Mouse (Mus musculus) hindbrain, embryonic 10.5 days (tissue): ENCODE measurements around the gene Cers6. TPM values are rescaled to one million over a fixed set of nuclear protein-coding genes. Genes with fewer than 3 reads are reported as not detected.

Experiments
- DNase-seq: peaks from one replicate; pipeline ENCODE4 v3.0.0-alpha.2; 2017; ENCODE audit warnings: low spot score
- H3K27ac ChIP-seq: fragments of 300-500 bp; sonication (generic); 2 replicates; pipeline ENCODE4 v1.5.1; 2016; ENCODE audit warnings: mild to moderate bottlenecking, moderate library complexity
- H3K27me3 ChIP-seq: fragments of 300-500 bp; sonication (generic); 2 replicates; pipeline ENCODE4 v1.6.1; 2016; ENCODE audit warnings: mild to moderate bottlenecking; ENCODE audit not compliant: poor library complexity, insufficient read depth, severe bottlenecking
- H3K36me3 ChIP-seq: fragments of 300-500 bp; sonication (generic); 2 replicates; pipeline ENCODE4 v1.6.1; 2016; ENCODE audit warnings: mild to moderate bottlenecking, moderate library complexity
- H3K4me1 ChIP-seq: fragments of 300-500 bp; sonication (generic); replicated peaks from 2 replicates; pipeline ENCODE4 v1.6.1; 2016; ENCODE audit warnings: mild to moderate bottlenecking
- H3K4me3 ChIP-seq: fragments of 300-500 bp; sonication (generic); 2 replicates; pipeline ENCODE4 v1.5.1; 2016; ENCODE audit warnings: mild to moderate bottlenecking, moderate library complexity
- H3K9me3 ChIP-seq: fragments of 300-500 bp; sonication (generic); 2 replicates; pipeline ENCODE4 v1.6.1; 2016; ENCODE audit warnings: mild to moderate bottlenecking, moderate library complexity
- WGBS: fragments of 180-500 bp; shearing (Covaris S2); methylation state at CpG from one replicate; pipeline ENCODE4 v1.1.7; 2016; 5-methylcytosine and 5-hydroxymethylcytosine counted together
- polyA plus RNA-seq: library from polyadenylated mRNA; unstranded; fragments of >200 nt; fragmentation: Nextera tagmentation; extraction: Ambion mirVana; gene quantifications from 2 replicates; pipeline ENCODE4 v1.2.1, GENCODE M21; 2016

Cers6 gene
- polyA plus RNA-seq, 1 experiment from 2014 or later, result 36.8 TPM

DNA sequence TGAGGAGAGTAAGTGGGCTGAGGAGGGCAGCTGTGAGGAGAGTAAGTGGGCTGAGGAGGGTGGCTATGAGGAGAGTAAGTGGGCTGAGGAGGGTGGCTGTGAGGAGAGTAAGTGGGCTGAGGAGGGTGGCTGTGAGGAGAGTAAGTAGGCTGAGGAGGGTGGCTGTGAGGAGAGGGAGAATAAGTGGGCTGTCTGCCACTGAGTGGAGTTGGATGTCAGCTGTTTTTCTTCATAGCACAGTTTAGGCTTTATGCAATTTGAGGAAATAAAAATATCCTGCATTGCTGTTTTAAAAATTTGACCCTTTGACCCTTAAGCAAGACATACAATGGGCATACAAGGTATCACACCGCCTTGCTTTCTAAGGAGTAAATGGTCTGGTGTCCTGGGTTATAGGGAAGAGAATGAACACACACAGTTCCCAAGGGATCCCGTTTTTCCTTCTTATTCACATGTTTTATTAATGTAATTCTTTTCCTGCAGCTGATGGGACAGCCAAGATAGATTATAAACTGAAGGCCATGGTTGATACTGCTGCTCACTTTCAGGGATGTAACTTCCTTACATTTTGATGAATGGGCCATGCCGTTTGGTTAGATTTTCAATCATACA lies 27.0 kb downstream of the Cers6 start:
- H3K36me3 ChIP-seq, result no peaks in the 10 kb centered on the region
- no peak overlapping the region for H3K4me3 ChIP-seq
- no peak overlapping the region for H3K27ac ChIP-seq
- DNase-seq, result no peak
- no peaks in the 10 kb centered on the region for H3K9me3 ChIP-seq
- H3K27me3 ChIP-seq, result no peaks in the 10 kb centered on the region
- WGBS, result 70% methylated on average over 3 of the region's 3 CpGs
- H3K4me1 ChIP-seq, result peaks cover 26% of the 10 kb centered on the region

DNA sequence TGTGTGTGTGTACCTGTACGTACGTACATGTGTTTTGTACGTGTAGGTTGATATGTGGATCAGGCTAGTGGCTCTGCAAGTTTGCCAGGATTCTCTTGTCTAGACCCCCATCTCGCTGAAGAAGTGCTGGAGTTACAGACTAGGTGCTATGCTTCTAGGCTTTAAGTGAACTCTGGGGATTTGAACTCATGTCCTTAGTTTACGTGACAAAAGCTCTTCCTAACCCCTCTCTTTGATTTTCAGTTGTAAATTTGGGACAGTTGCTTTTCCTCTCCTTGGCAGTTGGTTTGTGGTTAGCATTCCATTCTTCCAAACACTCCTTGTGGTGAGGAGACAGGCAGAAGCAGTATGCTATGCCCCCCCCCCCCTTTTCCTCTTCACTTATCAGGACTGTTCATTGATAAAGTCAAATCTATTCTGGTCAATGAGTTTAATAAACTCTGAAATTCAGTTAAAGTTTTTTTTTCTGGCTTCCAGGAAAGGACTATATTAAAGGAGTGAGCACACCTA lies 28.5 kb downstream of the Cers6 start:
- Histone ChIP-seq H3K27ac (no peak overlapping the region), H3K36me3 (no peaks in the 10 kb centered on the region), H3K4me1 (peaks cover 23% of the 10 kb centered on the region), H3K9me3 (no peaks in the 10 kb centered on the region), H3K27me3 (no peaks in the 10 kb centered on the region), H3K4me3 (no peak overlapping the region)
- no peak for DNase-seq
- WGBS, result 91% methylated on average over 5 of the region's 5 CpGs

DNA sequence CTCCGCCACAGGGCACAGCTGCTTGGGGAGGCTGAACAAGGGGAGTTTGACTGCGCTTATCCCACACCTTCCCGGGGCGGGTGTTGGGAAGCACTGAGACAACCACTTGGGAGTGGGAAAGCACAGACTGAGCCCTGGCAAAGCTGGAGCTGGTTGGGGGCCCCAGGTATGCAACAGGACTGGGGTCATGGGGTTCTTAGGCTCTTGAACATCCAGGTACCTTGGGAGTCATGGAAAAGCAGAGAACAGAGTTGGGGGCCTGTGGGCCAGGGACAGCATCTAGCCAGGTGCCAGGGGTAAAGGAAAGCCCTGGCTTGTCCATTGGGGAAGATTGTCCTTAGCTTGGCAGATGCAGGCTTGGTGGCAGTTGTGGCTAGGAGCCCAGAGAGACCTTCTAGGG lies 31.2 kb downstream of the Cers6 start:
- Histone ChIP-seq H3K36me3 (no peaks in the 10 kb centered on the region), H3K4me1 (peaks cover 6% of the 10 kb centered on the region; the same call in 1 of the 2 replicates), H3K4me3 (no peak overlapping the region), H3K9me3 (no peaks in the 10 kb centered on the region), H3K27me3 (no peaks in the 10 kb centered on the region), H3K27ac (no peak overlapping the region)
- DNase-seq, result no peak
- WGBS, result 91% methylated on average over 4 of the region's 4 CpGs

DNA sequence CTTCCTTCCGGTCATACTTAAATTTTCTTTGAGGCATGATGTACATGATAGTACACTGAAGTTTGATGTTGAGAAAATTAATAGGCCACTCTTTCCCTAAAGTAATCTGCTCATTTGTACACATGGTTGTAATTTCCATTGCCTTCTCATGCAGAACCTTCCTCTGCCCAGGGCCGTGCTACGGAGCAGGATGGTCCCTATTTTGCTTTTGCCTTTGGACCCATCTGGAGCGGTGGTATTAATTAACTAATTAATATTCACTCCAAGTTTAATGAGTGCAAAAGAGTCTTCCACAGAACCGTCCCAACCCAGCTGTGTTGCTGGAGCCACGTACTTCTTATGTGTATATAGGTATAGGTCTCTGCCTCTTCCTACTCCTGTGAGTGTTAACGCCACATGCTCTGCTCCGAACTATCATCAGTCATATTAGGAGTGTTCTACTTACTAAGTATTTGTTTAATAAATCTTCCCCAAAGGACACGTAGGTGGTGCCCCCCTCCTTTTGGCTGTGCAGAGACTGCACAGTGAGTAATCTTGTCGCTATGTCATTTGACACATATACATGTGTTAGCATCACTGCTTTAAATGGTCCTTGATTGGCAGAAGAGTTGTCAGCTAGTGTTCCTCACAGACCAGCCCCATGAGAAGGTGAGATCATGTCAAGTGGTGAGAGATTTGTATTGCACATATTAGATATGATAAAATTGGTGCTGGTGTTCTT lies 34.0 kb downstream of the Cers6 start:
- Histone ChIP-seq H3K4me3 (no peak overlapping the region), H3K27me3 (no peaks in the 10 kb centered on the region), H3K36me3 (no peaks in the 10 kb centered on the region), H3K4me1 (no peaks in the 10 kb centered on the region), H3K9me3 (no peaks in the 10 kb centered on the region), H3K27ac (no peak overlapping the region)
- no peak for DNase-seq
- WGBS, result 88% methylated on average over 10 of the region's 10 CpGs

DNA sequence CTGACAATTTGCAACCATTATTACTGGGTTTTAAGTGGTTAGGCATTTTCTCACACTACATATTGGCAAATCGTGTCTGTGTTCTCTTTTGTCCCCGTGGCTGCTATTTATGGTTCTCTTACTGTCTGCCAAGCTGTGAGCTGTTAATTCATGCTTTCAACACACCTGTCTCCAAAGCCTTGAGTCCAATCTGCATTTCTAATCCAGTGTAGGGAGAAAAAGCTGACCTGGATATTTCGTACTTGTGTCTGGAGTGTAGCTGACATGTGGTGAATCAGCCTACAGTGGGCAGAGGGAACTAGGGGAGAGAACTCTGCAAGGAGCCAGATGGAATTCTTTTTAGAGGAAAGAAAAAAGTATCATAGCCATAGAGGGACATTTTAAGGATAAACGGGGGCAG lies 35.0 kb downstream of the Cers6 start:
- H3K27me3 ChIP-seq, result no peaks in the 10 kb centered on the region
- no peaks in the 10 kb centered on the region for H3K9me3 ChIP-seq
- no peak overlapping the region for H3K27ac ChIP-seq
- 91% methylated on average over 4 of the region's 4 CpGs for WGBS
- H3K4me3 ChIP-seq, result no peak overlapping the region
- H3K4me1 ChIP-seq, result no peaks in the 10 kb centered on the region
- DNase-seq, result no peak
- H3K36me3 ChIP-seq, result no peaks in the 10 kb centered on the region

DNA sequence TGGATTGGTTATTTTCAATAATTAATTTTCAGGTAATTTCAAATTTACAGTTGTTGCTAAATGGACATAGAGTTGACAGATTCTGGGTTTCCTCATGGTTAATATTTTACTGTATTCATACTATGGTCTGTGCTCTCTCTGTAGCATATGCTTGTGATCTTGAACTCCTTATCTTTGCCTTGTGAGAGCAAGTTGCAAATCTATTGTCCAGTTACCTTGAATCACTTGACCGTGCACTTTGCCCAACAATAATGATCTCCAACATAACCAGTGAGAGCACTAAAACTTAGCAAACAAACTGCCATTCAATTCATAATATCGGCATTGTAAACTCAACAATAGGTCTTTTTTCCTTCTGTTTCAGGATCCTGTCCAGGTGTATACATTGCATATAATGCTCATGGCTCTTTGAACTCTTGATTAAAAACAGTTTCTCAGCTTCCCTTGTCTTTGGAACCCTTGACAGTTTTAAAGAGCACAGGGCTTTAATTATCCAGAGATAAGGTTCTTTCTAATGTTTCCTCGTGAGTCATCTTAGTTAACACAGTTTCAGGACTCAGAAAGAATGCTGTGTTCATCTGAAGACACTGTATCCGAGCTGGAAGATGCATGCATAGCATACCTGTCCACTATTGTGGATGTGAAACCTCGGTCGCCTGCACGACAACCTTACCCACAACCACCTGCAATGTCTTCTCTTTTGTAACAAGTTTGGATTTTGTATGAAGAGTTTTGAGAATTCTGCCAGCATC lies 38.7 kb downstream of the Cers6 start:
- H3K9me3 ChIP-seq, result no peaks in the 10 kb centered on the region; the same call in 1 of the 2 replicates
- H3K4me1 ChIP-seq, result no peaks in the 10 kb centered on the region
- no peak overlapping the region for H3K4me3 ChIP-seq
- H3K27ac ChIP-seq, result no peak overlapping the region
- H3K27me3 ChIP-seq, result no peaks in the 10 kb centered on the region
- WGBS, result 90% methylated on average over 7 of the region's 7 CpGs
- no peaks in the 10 kb centered on the region for H3K36me3 ChIP-seq
- no peak for DNase-seq

DNA sequence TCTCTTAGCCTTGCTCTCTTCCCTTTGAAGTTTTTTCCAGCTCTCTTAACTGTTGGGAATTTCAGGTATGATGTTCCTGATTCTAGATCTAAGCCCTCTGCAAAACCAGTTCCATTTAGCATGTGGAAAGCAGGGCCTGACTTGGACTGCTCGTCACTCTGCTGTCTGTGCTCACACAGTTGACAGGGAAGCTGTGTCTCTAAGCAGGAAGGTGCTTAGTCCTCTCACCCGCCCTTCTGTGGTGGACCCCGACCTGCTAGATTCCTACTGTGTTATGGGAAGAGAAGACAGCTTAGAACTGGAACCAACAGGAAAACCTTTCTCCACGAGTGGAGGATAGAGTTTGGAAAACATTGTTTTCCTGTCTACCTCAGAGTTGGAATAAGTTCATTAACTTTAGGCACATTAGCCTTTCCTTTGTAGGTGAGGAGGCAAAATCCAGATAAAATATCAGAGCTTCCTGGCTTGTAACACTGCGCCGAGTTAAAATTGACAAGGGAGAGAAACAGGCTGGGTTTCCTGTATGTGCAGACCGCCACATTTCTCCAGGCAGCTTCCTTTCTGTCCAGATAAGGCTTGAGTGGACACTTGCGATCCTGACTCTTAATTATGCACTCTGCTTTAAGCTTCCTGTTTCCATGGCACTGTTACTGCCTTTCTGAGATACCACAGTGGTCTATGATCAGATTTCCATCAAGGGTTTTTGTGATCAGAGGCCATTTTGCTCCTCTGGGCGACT lies 39.6 kb downstream of the Cers6 start:
- Histone ChIP-seq H3K4me1 (no peaks in the 10 kb centered on the region), H3K9me3 (no peaks in the 10 kb centered on the region; the same call in 1 of the 2 replicates), H3K36me3 (no peaks in the 10 kb centered on the region), H3K27ac (no peak overlapping the region), H3K4me3 (no peak overlapping the region), H3K27me3 (no peaks in the 10 kb centered on the region)
- DNase-seq, result no peak
- 83% methylated on average over 9 of the region's 9 CpGs for WGBS

DNA sequence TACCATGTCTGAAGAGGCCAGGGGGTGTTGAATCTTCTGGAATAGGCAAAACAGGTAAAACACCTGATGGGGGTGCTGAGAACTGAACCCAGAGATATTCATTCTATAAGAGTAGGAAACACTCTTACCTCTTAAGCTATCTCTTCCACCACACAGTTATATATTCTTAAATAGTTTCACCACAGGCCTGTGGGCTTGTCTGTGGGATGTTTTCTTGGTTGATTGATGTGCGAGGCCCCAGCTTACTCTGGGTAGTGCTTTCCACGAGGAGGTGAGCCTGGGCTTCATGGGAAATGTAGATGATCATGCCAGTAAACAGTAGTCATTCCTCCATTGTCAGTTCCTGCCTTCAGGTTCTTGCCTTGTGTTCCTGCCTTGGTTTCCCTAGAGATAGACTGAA lies 40.5 kb downstream of the Cers6 start:
- Histone ChIP-seq H3K9me3 (peaks cover 4% of the 10 kb centered on the region; the same call in 1 of the 2 replicates), H3K27ac (no peak overlapping the region), H3K36me3 (peaks cover 3% of the 10 kb centered on the region), H3K4me1 (no peaks in the 10 kb centered on the region), H3K27me3 (no peaks in the 10 kb centered on the region), H3K4me3 (no peak overlapping the region)
- 88% methylated on average over 2 of the region's 2 CpGs for whole genome bisulfite sequencing
- DNase-seq, result no peak

DNA sequence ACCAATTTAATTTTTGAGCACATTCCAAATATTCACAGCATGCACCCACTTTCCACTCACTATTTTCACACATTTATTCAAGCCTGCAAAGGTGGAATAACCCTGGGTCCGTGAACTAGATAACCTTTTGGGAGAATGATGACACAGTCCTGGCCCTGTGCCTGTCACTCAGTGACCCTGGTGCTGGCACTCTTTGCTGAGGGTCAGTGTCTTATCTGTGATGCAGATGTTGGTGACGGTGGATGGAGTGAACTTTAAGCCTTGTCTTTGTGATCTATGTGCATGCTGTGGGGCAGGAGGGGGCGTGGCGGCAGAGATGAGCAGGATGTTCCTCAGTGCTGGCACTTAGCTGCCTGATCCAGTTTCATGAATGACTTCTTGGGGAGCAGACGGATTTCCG lies 41.3 kb downstream of the Cers6 start:
- no peak overlapping the region for H3K27ac ChIP-seq
- H3K4me3 ChIP-seq, result no peak overlapping the region
- peaks cover 4% of the 10 kb centered on the region; the same call in 1 of the 2 replicates for H3K9me3 ChIP-seq
- no peak for DNase-seq
- no peaks in the 10 kb centered on the region for H3K27me3 ChIP-seq
- H3K4me1 ChIP-seq, result no peaks in the 10 kb centered on the region
- peaks cover 3% of the 10 kb centered on the region for H3K36me3 ChIP-seq
- WGBS, result 88% methylated on average over 6 of the region's 6 CpGs

DNA sequence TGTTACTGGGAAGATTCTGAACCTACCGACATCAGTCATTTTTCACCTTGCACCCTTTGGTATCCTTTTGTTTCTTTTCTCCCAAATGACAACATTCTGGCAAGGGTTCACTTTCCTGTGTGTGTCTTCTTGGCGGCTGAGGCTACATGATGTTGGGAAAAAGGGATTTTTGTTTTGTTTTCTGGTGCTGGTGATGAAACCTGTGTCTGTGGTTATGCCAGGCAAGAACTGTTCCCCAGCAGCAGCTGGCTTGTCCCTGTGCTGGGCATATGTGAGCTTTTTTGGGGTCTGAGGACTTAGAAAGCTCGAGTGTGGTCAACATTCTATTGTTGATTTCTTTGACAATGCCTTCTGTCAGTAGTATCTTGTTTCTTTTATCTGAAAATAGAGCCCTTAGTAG lies 45.7 kb downstream of the Cers6 start:
- no peak for DNase-seq

DNA sequence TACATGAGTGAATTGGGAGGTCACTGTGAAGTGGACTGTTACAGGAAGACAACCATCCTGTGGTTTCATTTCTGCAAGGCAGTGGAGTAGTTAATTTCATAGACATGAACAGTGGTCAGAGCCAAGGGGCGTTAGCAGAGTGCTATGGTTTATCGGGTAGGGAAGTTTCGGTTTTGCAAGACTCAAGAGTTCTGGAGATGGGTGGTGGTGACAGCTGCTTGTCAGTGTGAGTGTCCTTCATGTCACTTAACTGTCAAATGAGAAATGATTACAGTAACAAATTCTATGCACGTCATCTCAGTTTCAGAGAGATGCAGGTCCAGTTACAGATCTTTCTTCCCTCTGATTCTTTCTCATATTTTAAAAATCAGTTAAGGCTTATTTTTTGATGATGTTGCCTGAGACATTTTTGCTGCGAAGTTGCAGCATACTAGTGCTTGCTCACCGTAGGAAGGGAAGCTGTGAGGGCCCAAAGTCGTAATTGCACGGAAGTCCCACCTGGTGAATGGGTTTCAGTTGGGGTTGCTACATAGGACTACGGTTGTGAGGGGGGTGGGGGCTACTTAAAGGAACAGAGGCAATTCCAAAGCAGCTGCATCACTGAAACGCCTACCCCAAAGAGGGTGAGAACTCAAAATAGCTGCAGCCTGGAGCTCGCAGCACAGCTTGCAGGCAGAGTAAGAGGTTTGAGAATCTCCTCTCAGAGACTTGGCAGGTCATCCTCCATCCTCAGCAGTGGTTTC lies 46.7 kb downstream of the Cers6 start:
- DNase-seq, result no peak
- Histone ChIP-seq H3K27me3 (no peaks in the 10 kb centered on the region), H3K36me3 (peaks cover 3% of the 10 kb centered on the region), H3K4me3 (no peak overlapping the region), H3K4me1 (no peaks in the 10 kb centered on the region), H3K9me3 (0 out of 2 replicates have a peak, but pooled peaks cover 4% of the 10 kb centered on the region), H3K27ac (no peak overlapping the region)
- WGBS, result 84% methylated on average over 11 of the region's 11 CpGs

More for the DNA sequence above, 45.7 kb downstream of the Cers6 start:
- 87% methylated on average over 3 of the region's 3 CpGs for WGBS
- no peaks in the 10 kb centered on the region for H3K4me1 ChIP-seq
- H3K9me3 ChIP-seq, result peaks cover 4% of the 10 kb centered on the region; the same call in 1 of the 2 replicates
- peaks cover 3% of the 10 kb centered on the region for H3K36me3 ChIP-seq
- no peak overlapping the region for H3K27ac ChIP-seq
- no peaks in the 10 kb centered on the region for H3K27me3 ChIP-seq
- no peak overlapping the region for H3K4me3 ChIP-seq

DNA sequence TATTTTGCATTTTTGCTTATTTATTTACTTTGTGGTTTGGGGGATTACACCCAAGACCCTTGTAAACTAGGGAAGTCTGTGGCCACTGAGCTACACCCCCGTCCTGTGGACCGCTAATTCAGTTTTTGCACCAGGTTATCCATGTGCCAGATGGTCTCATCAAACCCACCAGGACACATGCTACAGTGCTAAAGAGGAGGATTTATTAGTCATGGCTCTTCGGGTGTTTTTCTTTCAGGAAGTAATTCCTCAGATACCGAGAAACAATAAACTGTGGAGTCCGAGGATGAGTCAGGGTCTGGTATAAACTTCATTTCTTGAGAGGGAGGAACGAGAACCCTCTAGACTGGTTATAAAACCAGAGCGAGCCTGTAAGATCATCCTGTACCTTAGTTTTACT lies 49.5 kb downstream of the Cers6 start:
- H3K4me1 ChIP-seq, result no peaks in the 10 kb centered on the region
- no peak overlapping the region for H3K27ac ChIP-seq
- no peak overlapping the region for H3K4me3 ChIP-seq
- H3K9me3 ChIP-seq, result 0 out of 2 replicates have a peak, but pooled peaks cover 4% of the 10 kb centered on the region
- H3K36me3 ChIP-seq, result peaks cover 3% of the 10 kb centered on the region
- WGBS, result 86% methylated on average over 7 of the region's 7 CpGs
- H3K27me3 ChIP-seq, result no peaks in the 10 kb centered on the region
- no peak for DNase-seq
